Mouse (Mus musculus) embryonic stem cell, embryonic (primary cell): ENCODE data around the gene Cbfa2t3.

Experiments used
- CTCF ChIA-PET, 4 experiments: fragments of 300-600 bp in 2 of 4; fragments of 350-600 bp in 2 of 4; sonication (Branson Sonifier 250); formaldehyde crosslinking; loops; one replicate each; lab custom pipeline; 2022; ENCODE audit warnings: inconsistent platforms in 2 of 4; lab: Charles Lee
- POLR2A ChIA-PET, 4 experiments: fragments of 300-600 bp in 2 of 4; fragments of 350-600 bp in 2 of 4; sonication (Branson Sonifier 250); formaldehyde crosslinking; loops; one replicate each; lab custom pipeline; 2022; ENCODE audit warnings: antibody characterized with exemption in 4 of 4, inconsistent platforms in 1 of 4; lab: Charles Lee

The Cbfa2t3 gene

GRCm38 (mm10) chr8:122641406-122641805 lies 57.5 kb downstream of the Cbfa2t3 start:
- POLR2A ChIA-PET = interaction anchor here in 2 of 4 experiments (0.5 to 1.7 kb wide), 8 partner anchors 10 to 1643 kb away, joined by 3 to 7 read pairs (median 3); partner anchors contain the start of genes Acsf3 (in 1 of the 2), Galns (in 1 of the 2) and Trappc2l (in 1 of the 2)
- CTCF ChIA-PET = interaction anchor here in 3 of 4 experiments (0.5 to 1.6 kb wide), 8 partner anchors 10 to 675 kb away, joined by 3 to 13 read pairs (median 5); no protein-coding TSS in a partner anchor

- POLR2A ChIA-PET = interaction anchor here in 2 of 4 experiments (0.5 to 1.7 kb wide), 6 partner anchors 10 to 1643 kb away, joined by 3 to 5 read pairs (median 3); partner anchors contain the start of gene Acsf3 (in 1 of the 2)
- CTCF ChIA-PET = interaction anchor here in 2 of 4 experiments (0.8 to 1.6 kb wide), 3 partner anchors 19 to 23 kb away, joined by 3 to 9 read pairs (median 4); no protein-coding TSS in a partner anchor
These were observed 58.1 kb downstream of the Cbfa2t3 start for GRCm38 (mm10) chr8:122640825-122641224.

- ChIA-PET CTCF (interaction anchor here (0.7 to 1.2 kb wide), 5 partner anchors 11 to 212 kb away, joined by 3 to 5 read pairs (median 4); no protein-coding TSS in a partner anchor), POLR2A (interaction anchor here in 1 of 4 experiments (0.8 to 1.7 kb wide), 2 partner anchors 20 to 65 kb away, joined by 4 read pairs; no protein-coding TSS in a partner anchor)
These were observed 59.2 kb downstream of the Cbfa2t3 start for GRCm38 (mm10) chr8:122639521-122640248.

- ChIA-PET CTCF (interaction anchor here (0.6 to 1.5 kb wide), 6 partner anchors 20 to 1429 kb away, joined by 3 to 5 read pairs (median 4); no protein-coding TSS in a partner anchor), POLR2A (interaction anchor here in 2 of 4 experiments (0.6 to 0.8 kb wide), 2 partner anchors 64 to 486 kb away, joined by 3 to 4 read pairs; no protein-coding TSS in a partner anchor)
These were observed 60.3 kb downstream of the Cbfa2t3 start for GRCm38 (mm10) chr8:122638601-122639000.

- ChIA-PET POLR2A (interaction anchor here in 1 of 4 experiments (0.9 to 1.1 kb wide), 2 partner anchors 40 to 62 kb away, joined by 3 read pairs; no protein-coding TSS in a partner anchor), CTCF (no interaction called here)
These were observed 61.7 kb downstream of the Cbfa2t3 start for GRCm38 (mm10) chr8:122637230-122637629.

GRCm38 (mm10) chr8:122636803-122637175 lies 62.1 kb downstream of the Cbfa2t3 start:
- CTCF ChIA-PET = no interaction called here
- POLR2A ChIA-PET = interaction anchor here in 1 of 4 experiments (0.6 to 1.6 kb wide), 4 partner anchors 14 to 353 kb away, joined by 3 to 6 read pairs (median 3); partner anchors contain the start of genes Galns and Pabpn1l

GRCm38 (mm10) chr8:122635878-122636802 lies 62.8 kb downstream of the Cbfa2t3 start:
- ChIA-PET POLR2A (interaction anchor here in 3 of 4 experiments (0.6 to 1.6 kb wide), 7 partner anchors 10 to 598 kb away, joined by 3 to 6 read pairs (median 3); partner anchors contain the start of genes Galns (in 1 of the 3) and Pabpn1l (in 1 of the 3)), CTCF (interaction anchor here (0.6 to 1.2 kb wide), 6 partner anchors 23 to 633 kb away, joined by 3 to 7 read pairs (median 4); partner anchors contain the start of gene Cdt1 (in 1 of the 4))

- CTCF ChIA-PET = interaction anchor here in 1 of 4 experiments (0.6 kb wide), 1 partner anchor 333 kb away, joined by 3 read pairs; no protein-coding TSS in a partner anchor
These were observed 65.7 kb downstream of the Cbfa2t3 start for GRCm38 (mm10) chr8:122633205-122633604.

GRCm38 (mm10) chr8:122632134-122632533 lies 66.8 kb downstream of the Cbfa2t3 start:
- ChIA-PET POLR2A (interaction anchor here in 2 of 4 experiments (0.7 to 1.4 kb wide), 8 partner anchors 10 to 569 kb away, joined by 3 to 6 read pairs (median 4); partner anchors contain the start of gene Cdt1 (in 1 of the 2)), CTCF (interaction anchor here in 2 of 4 experiments (0.7 to 1.6 kb wide), 2 partner anchors 28 to 263 kb away, joined by 3 to 4 read pairs; no protein-coding TSS in a partner anchor)

More at GRCm38 (mm10) chr8:122633205-122633604, 65.7 kb downstream of the Cbfa2t3 start:
- POLR2A ChIA-PET = interaction anchor here in 2 of 4 experiments (0.6 to 1.3 kb wide), 4 partner anchors 9 to 1440 kb away, joined by 3 to 4 read pairs (median 3); partner anchors contain the start of gene Def8 (in 1 of the 2)

GRCm38 (mm10) chr8:122630696-122631095 lies 68.2 kb downstream of the Cbfa2t3 start:
- POLR2A ChIA-PET = interaction anchor here in 2 of 4 experiments (0.6 to 1.1 kb wide), 5 partner anchors 8 to 438 kb away, joined by 3 to 4 read pairs (median 3); partner anchors contain the start of gene Pabpn1l (in 1 of the 2)

GRCm38 (mm10) chr8:122629388-122629787 lies 69.5 kb downstream of the Cbfa2t3 start:
- ChIA-PET CTCF (interaction anchor here in 2 of 4 experiments (0.6 to 1.5 kb wide), 3 partner anchors 10 to 44 kb away, joined by 3 to 5 read pairs (median 3); no protein-coding TSS in a partner anchor), POLR2A (interaction anchor here in 1 of 4 experiments (0.9 kb wide), 1 partner anchor 11 kb away, joined by 5 read pairs; no protein-coding TSS in a partner anchor)

More at GRCm38 (mm10) chr8:122630696-122631095, 68.2 kb downstream of the Cbfa2t3 start:
- CTCF ChIA-PET = interaction anchor here (0.6 to 1.5 kb wide), 4 partner anchors 12 to 402 kb away, joined by 3 to 9 read pairs (median 5); no protein-coding TSS in a partner anchor

- POLR2A ChIA-PET = interaction anchor here in 2 of 4 experiments (0.6 to 1.3 kb wide), 4 partner anchors 15 to 211 kb away, joined by 3 to 4 read pairs (median 4); partner anchors contain the start of genes Galns (in 1 of the 2) and Trappc2l (in 1 of the 2)
These were observed 72.0 kb downstream of the Cbfa2t3 start for GRCm38 (mm10) chr8:122626896-122627295.

GRCm38 (mm10) chr8:122625811-122626210 lies 73.1 kb downstream of the Cbfa2t3 start:
- CTCF ChIA-PET = interaction anchor here (0.6 to 1.9 kb wide), 8 partner anchors 8 to 874 kb away, joined by 3 to 6 read pairs (median 3); partner anchors contain the start of gene Galns (in 1 of the 4)
- POLR2A ChIA-PET = interaction anchor here in 2 of 4 experiments (0.5 to 1.3 kb wide), 5 partner anchors 10 to 129 kb away, joined by 3 to 5 read pairs (median 3); no protein-coding TSS in a partner anchor

More at GRCm38 (mm10) chr8:122626896-122627295, 72.0 kb downstream of the Cbfa2t3 start:
- CTCF ChIA-PET = interaction anchor here in 3 of 4 experiments (0.5 to 1.3 kb wide), 6 partner anchors 9 to 727 kb away, joined by 3 read pairs; no protein-coding TSS in a partner anchor

- CTCF ChIA-PET = interaction anchor here in 3 of 4 experiments (0.5 to 1.9 kb wide), 14 partner anchors 14 to 873 kb away, joined by 3 to 6 read pairs (median 3); partner anchors contain the start of genes Galns (in 1 of the 3) and Trappc2l (in 1 of the 3)
- POLR2A ChIA-PET = interaction anchor here in 3 of 4 experiments (0.7 to 2.2 kb wide), 4 partner anchors 13 to 206 kb away, joined by 3 to 6 read pairs (median 3); partner anchors contain the start of genes Galns (in 2 of the 3) and Trappc2l (in 2 of the 3)
These were observed 74.3 kb downstream of the Cbfa2t3 start for GRCm38 (mm10) chr8:122624653-122625052.

- POLR2A ChIA-PET = interaction anchor here in 3 of 4 experiments (0.7 to 2.2 kb wide), 3 partner anchors 12 to 206 kb away, joined by 3 to 6 read pairs (median 3); partner anchors contain the start of genes Galns (in 2 of the 3) and Trappc2l (in 2 of the 3)
- CTCF ChIA-PET = interaction anchor here in 3 of 4 experiments (0.5 to 1.9 kb wide), 12 partner anchors 13 to 1095 kb away, joined by 3 to 8 read pairs (median 4); partner anchors contain the start of genes Galns (in 1 of the 3) and Trappc2l (in 1 of the 3)
These were observed 74.9 kb downstream of the Cbfa2t3 start for GRCm38 (mm10) chr8:122623844-122624642.
